Comparison of ENCODE assay signal across 8 mouse cellular contexts in genomic region chr3:32610560-32610959, GRCm38 (mm10). TPM values are rescaled to one million over a fixed set of nuclear protein-coding genes. Genes with fewer than 3 reads are reported as not detected.
DNase-seq lines count a peak whose midpoint lies in the region; ATAC-seq and TF ChIP-seq lines count a peak whose summit lies in the region.

No protein-coding gene starts in this region.

- no peaks in the 10 kb centered on the region for H3K27me3 ChIP-seq in lung, embryonic 14.5 days (ENCODE audit: insufficient read depth, low read length)

- peak; percentile 32; the same call in 1 of the 2 replicates for TF ChIP-seq CTCF in embryonic fibroblast, embryonic 13.5 days (IDR thresholded peaks at IDR 0.05; ENCODE audit: borderline replicate concordance, insufficient read depth, low read length)
- peak; percentile 75 for TF ChIP-seq CTCF in lung, embryonic 14.5 days (IDR thresholded peaks at IDR 0.05; ENCODE audit: low read depth)

- peak; percentile 42 for DNase-seq in A20 (ENCODE audit: low read depth, low spot score)
- peak; percentile 76 for DNase-seq in adrenal gland, postnatal 10 days
- peak; percentile 23 for DNase-seq in heart, postnatal 25 days (ENCODE audit: low spot score)
- peak; percentile 70 to 80 for DNase-seq in kidney, postnatal 36 days
- DNase-seq in lung, embryonic 14.5 days: peak; percentile 83
- peak; percentile 45 for DNase-seq in ovary, postnatal 36 days (ENCODE audit: low spot score)

- H3K4me2 ChIP-seq in lung, embryonic 14.5 days: no peak overlapping the region

- H3K4me1 ChIP-seq in embryonic fibroblast, embryonic 13.5 days (ENCODE audit: control insufficient read depth, insufficient read depth, low read length): peaks cover 6% of the 10 kb centered on the region; the same call in 1 of the 2 replicates
- H3K4me1 ChIP-seq in lung, embryonic 14.5 days (ENCODE audit: insufficient read depth): no peaks in the 10 kb centered on the region

- no peak for TF ChIP-seq POLR2A in embryonic fibroblast, embryonic 13.5 days (IDR thresholded peaks at IDR 0.05; ENCODE audit: low read depth, low read length)

- no peak overlapping the region for H3K9ac ChIP-seq in lung, embryonic 14.5 days

- ATAC-seq in lung, embryonic 14.5 days (ENCODE audit: insufficient read depth): 0 out of 2 replicates have a peak, but pooled peaks have one; percentile 45
- no peak for ATAC-seq in erythroblast, adult 5-6 weeks (replicated peaks; ENCODE audit: low FRiP score, poor library complexity, severe bottlenecking)

- intact Hi-C loops in heart, postnatal 25 days (cut with DNase I): loop anchor here (1.0 to 5.0 kb wide), 2 partner anchors 47 to 87 kb away; no protein-coding TSS in a partner anchor

- no peaks in the 10 kb centered on the region for H3K36me3 ChIP-seq in lung, embryonic 14.5 days (ENCODE audit: insufficient read depth)

- no peak overlapping the region for H3K4me3 ChIP-seq in embryonic fibroblast, embryonic 13.5 days (ENCODE audit: insufficient read depth, low read length)
- no peak overlapping the region for H3K4me3 ChIP-seq in lung, embryonic 14.5 days (ENCODE audit: low read depth, low read length)

- WGBS in lung, embryonic 14.5 days: 22% methylated on average over 7 of the region's 7 CpGs

- no peak overlapping the region for H3K27ac ChIP-seq in embryonic fibroblast, embryonic 13.5 days (ENCODE audit: insufficient read depth, low read length)
- no peak overlapping the region for H3K27ac ChIP-seq in lung, embryonic 14.5 days (ENCODE audit: low read depth)

- H3K9me3 ChIP-seq in lung, embryonic 14.5 days (ENCODE audit: low read depth, low read length): no peaks in the 10 kb centered on the region

RNA-seq across cellular contexts. Expression of gene Gnb4, which starts 5.8 kb away (rescaled TPM):
- 10 to 100 TPM; 37.2 to 50.5 TPM for total RNA-seq in adrenal gland, postnatal 10 days (2021)
- 31.7 and 44.8 TPM in 2 replicates for polyA plus RNA-seq in embryonic fibroblast, embryonic 13.5 days (2011; ENCODE audit: insufficient read length, low read depth, missing spikeins)
- total RNA-seq in heart, postnatal 25 days (2021): 10 to 100 TPM; 13.9 to 18.5 TPM
- polyA plus RNA-seq in lung, embryonic 14.5 days (2014; fragmentation: Nextera tagmentation; extraction: Ambion mirVana): 71.0 and 71.4 TPM in 2 replicates
- total RNA-seq in erythroblast, adult 5-6 weeks (2015; ENCODE audit: low replicate concordance): 4.0 and 4.2 TPM in 2 replicates
- total RNA-seq in erythroblast, adult 5-6 weeks (2017; ENCODE audit: low replicate concordance): 0.51 and 3.8 TPM in 2 replicates

Comparison
In these comparisons a context has a peak if more than half of its experiments do, and no peak if none do; other contexts are left out.
1. DNase-seq: peak in every context shown above with its lines; median percentile 83 in lung, embryonic 14.5 days; 76 in adrenal gland, postnatal 10 days; 75 in kidney, postnatal 36 days; 45 in ovary, postnatal 36 days; 42 in A20; 23 in heart, postnatal 25 days.